Mouse (Mus musculus) midbrain, embryonic 15.5 days (tissue): ENCODE data around the gene Oscp1. TPM values are rescaled to one million over a fixed set of nuclear protein-coding genes. Genes with fewer than 3 reads are reported as not detected.

Experiments
- polyA plus RNA-seq: library from polyadenylated mRNA; unstranded; fragments of >200 nt; fragmentation: Nextera tagmentation; extraction: Ambion mirVana; gene quantifications from 2 replicates; pipeline ENCODE4 v1.2.1, GENCODE M21; 2015

Oscp1 gene
- polyA plus RNA-seq, 1 experiment from 2014 or later, result 43.7 TPM

Other genes starting within 250 kb of the Oscp1 start
- gene Csf3r, start 34.0 kb upstream of the Oscp1 start, polyA plus RNA-seq, result 0.60 and 0.74 TPM in 2 replicates
- gene Mrps15, start 11.6 kb upstream of the Oscp1 start, polyA plus RNA-seq, result 130 and 131 TPM in 2 replicates
- gene Lsm10, start 38.1 kb downstream of the Oscp1 start, polyA plus RNA-seq, result 48.7 and 53.0 TPM in 2 replicates
- 34.4 and 35.2 TPM in 2 replicates for gene Stk40, start 45.4 kb downstream of the Oscp1 start, polyA plus RNA-seq
- 11.8 and 12.0 TPM in 2 replicates for gene Eva1b, start 89.2 kb downstream of the Oscp1 start, polyA plus RNA-seq
- gene Sh3d21, start 104.9 kb downstream of the Oscp1 start, polyA plus RNA-seq, result 1.3 TPM in 2 replicates
- 140 and 150 TPM in 2 replicates for gene Thrap3, start 144.2 kb downstream of the Oscp1 start, polyA plus RNA-seq
- gene Map7d1, start 197.8 kb downstream of the Oscp1 start, polyA plus RNA-seq, result 85.4 and 92.1 TPM in 2 replicates
- gene Trappc3, start 203.8 kb downstream of the Oscp1 start, polyA plus RNA-seq, result 184 and 188 TPM in 2 replicates
- gene Col8a2, start 228.2 kb downstream of the Oscp1 start, polyA plus RNA-seq, result 2.6 and 2.9 TPM in 2 replicates